Mouse (Mus musculus): Measurements from ENCODE around the gene Grm7. TPM values are rescaled to one million over a fixed set of nuclear protein-coding genes. Genes with fewer than 3 reads are reported as not detected.

Gene Grm7
- polyA plus RNA-seq, 1 experiment from 2014 or later = 34.5 TPM

GRCm38 (mm10) chr6:111060004-111060403 is 414.6 kb downstream of the Grm7 start:
- H3K4me3 ChIP-seq (replicated peaks; ENCODE audit: low read length) = no peak overlapping the region
- DNase-seq (ENCODE audit: low spot score) (no peak), ATAC-seq (ENCODE audit: low FRiP score) (no peak)
- WGBS = 72% methylated on average over 4 of the region's 4 CpGs
- no peaks in the 10 kb centered on the region for H3K27me3 ChIP-seq (ENCODE audit: control insufficient read depth, insufficient read depth, low read length)
- H3K36me3 ChIP-seq (replicated peaks; ENCODE audit: control insufficient read depth, insufficient read depth) = no peaks in the 10 kb centered on the region
- no peaks in the 10 kb centered on the region for H3K4me1 ChIP-seq (replicated peaks; ENCODE audit: control insufficient read depth, insufficient read depth, low read length)
- H3K9me3 ChIP-seq (ENCODE audit: control insufficient read depth, low read length) = no peaks in the 10 kb centered on the region
- H3K27ac ChIP-seq = no peak overlapping the region
- no peak overlapping the region for H3K4me2 ChIP-seq (replicated peaks)
- no peak overlapping the region for H3K9ac ChIP-seq

GRCm38 (mm10) chr6:111084569-111084968 is 439.2 kb downstream of the Grm7 start:
- H3K36me3 ChIP-seq (replicated peaks; ENCODE audit: control insufficient read depth, insufficient read depth) = no peaks in the 10 kb centered on the region
- no peak overlapping the region for H3K4me3 ChIP-seq (replicated peaks; ENCODE audit: low read length)
- WGBS = 87% methylated on average over 3 of the region's 3 CpGs
- H3K4me2 ChIP-seq (replicated peaks) = no peak overlapping the region
- DNase-seq (ENCODE audit: low spot score) = no peak
- no peaks in the 10 kb centered on the region for H3K27me3 ChIP-seq (ENCODE audit: control insufficient read depth, insufficient read depth, low read length)
- no peak overlapping the region for H3K27ac ChIP-seq
- ATAC-seq (ENCODE audit: low FRiP score) = no peak
- H3K9ac ChIP-seq = no peak overlapping the region
- H3K9me3 ChIP-seq (ENCODE audit: control insufficient read depth, low read length) = no peaks in the 10 kb centered on the region
- no peaks in the 10 kb centered on the region for H3K4me1 ChIP-seq (replicated peaks; ENCODE audit: control insufficient read depth, insufficient read depth, low read length)

GRCm38 (mm10) chr6:111094818-111095217 is 449.4 kb downstream of the Grm7 start:
- ATAC-seq (ENCODE audit: low FRiP score) (no peak), DNase-seq (ENCODE audit: low spot score) (no peak)
- no peaks in the 10 kb centered on the region for H3K27me3 ChIP-seq (ENCODE audit: control insufficient read depth, insufficient read depth, low read length)
- no peaks in the 10 kb centered on the region for H3K36me3 ChIP-seq (replicated peaks; ENCODE audit: control insufficient read depth, insufficient read depth)
- H3K9me3 ChIP-seq (ENCODE audit: control insufficient read depth, low read length) = no peaks in the 10 kb centered on the region
- 91% methylated on average over 1 of the region's 1 CpGs for WGBS
- H3K4me3 ChIP-seq (replicated peaks; ENCODE audit: low read length) = no peak overlapping the region
- H3K4me2 ChIP-seq (replicated peaks) = no peak overlapping the region
- no peak overlapping the region for H3K27ac ChIP-seq
- H3K9ac ChIP-seq = no peak overlapping the region
- no peaks in the 10 kb centered on the region for H3K4me1 ChIP-seq (replicated peaks; ENCODE audit: control insufficient read depth, insufficient read depth, low read length)

GRCm38 (mm10) chr6:111105485-111105884 is 460.1 kb downstream of the Grm7 start:
- 88% methylated on average over 1 of the region's 1 CpGs for WGBS
- Histone ChIP-seq H3K9ac (no peak overlapping the region), H3K4me2 (replicated peaks) (no peak overlapping the region), H3K27me3 (ENCODE audit: control insufficient read depth, insufficient read depth, low read length) (no peaks in the 10 kb centered on the region), H3K4me3 (replicated peaks; ENCODE audit: low read length) (no peak overlapping the region), H3K4me1 (replicated peaks; ENCODE audit: control insufficient read depth, insufficient read depth, low read length) (no peaks in the 10 kb centered on the region), H3K9me3 (ENCODE audit: control insufficient read depth, low read length) (0 out of 2 replicates have a peak, but pooled peaks cover 3% of the 10 kb centered on the region), H3K27ac (no peak overlapping the region), H3K36me3 (replicated peaks; ENCODE audit: control insufficient read depth, insufficient read depth) (no peaks in the 10 kb centered on the region)
- ATAC-seq (ENCODE audit: low FRiP score) = no peak
- no peak for DNase-seq (ENCODE audit: low spot score)

- Histone ChIP-seq H3K36me3 (replicated peaks; ENCODE audit: control insufficient read depth, insufficient read depth) (no peaks in the 10 kb centered on the region), H3K9ac (no peak overlapping the region), H3K4me1 (replicated peaks; ENCODE audit: control insufficient read depth, insufficient read depth, low read length) (no peaks in the 10 kb centered on the region), H3K9me3 (ENCODE audit: control insufficient read depth, low read length) (no peaks in the 10 kb centered on the region), H3K4me3 (replicated peaks; ENCODE audit: low read length) (no peak overlapping the region), H3K27ac (no peak overlapping the region), H3K27me3 (ENCODE audit: control insufficient read depth, insufficient read depth, low read length) (no peaks in the 10 kb centered on the region), H3K4me2 (replicated peaks) (no peak overlapping the region)
- WGBS = 81% methylated on average over 1 of the region's 1 CpGs
- ATAC-seq (ENCODE audit: low FRiP score) = no peak
- DNase-seq (ENCODE audit: low spot score) = no peak
Measured at GRCm38 (mm10) chr6:111161037-111161436, 515.7 kb downstream of the Grm7 start.

- ATAC-seq (ENCODE audit: low FRiP score) (no peak), DNase-seq (ENCODE audit: low spot score) (no peak)
- 85% methylated on average over 3 of the region's 3 CpGs for WGBS
- no peak overlapping the region for H3K27ac ChIP-seq
- H3K36me3 ChIP-seq (replicated peaks; ENCODE audit: control insufficient read depth, insufficient read depth) = no peaks in the 10 kb centered on the region
- H3K4me3 ChIP-seq (replicated peaks; ENCODE audit: low read length) = no peak overlapping the region
- no peak overlapping the region for H3K9ac ChIP-seq
- H3K4me2 ChIP-seq (replicated peaks) = no peak overlapping the region
- H3K27me3 ChIP-seq (ENCODE audit: control insufficient read depth, insufficient read depth, low read length) = no peaks in the 10 kb centered on the region
- H3K9me3 ChIP-seq (ENCODE audit: control insufficient read depth, low read length) = no peaks in the 10 kb centered on the region
- no peaks in the 10 kb centered on the region for H3K4me1 ChIP-seq (replicated peaks; ENCODE audit: control insufficient read depth, insufficient read depth, low read length)
Measured at GRCm38 (mm10) chr6:111195333-111195732, 550.0 kb downstream of the Grm7 start.

GRCm38 (mm10) chr6:111221083-111221729 is 575.8 kb downstream of the Grm7 start:
- DNase-seq (ENCODE audit: low spot score) (no peak), ATAC-seq (ENCODE audit: low FRiP score) (no peak)
- no peak overlapping the region for H3K4me3 ChIP-seq (replicated peaks; ENCODE audit: low read length)
- H3K27ac ChIP-seq = no peak overlapping the region
- H3K9ac ChIP-seq = no peak overlapping the region
- H3K27me3 ChIP-seq (ENCODE audit: control insufficient read depth, insufficient read depth, low read length) = no peaks in the 10 kb centered on the region
- H3K36me3 ChIP-seq (replicated peaks; ENCODE audit: control insufficient read depth, insufficient read depth) = no peaks in the 10 kb centered on the region
- no peak overlapping the region for H3K4me2 ChIP-seq (replicated peaks)
- no peaks in the 10 kb centered on the region for H3K4me1 ChIP-seq (replicated peaks; ENCODE audit: control insufficient read depth, insufficient read depth, low read length)
- H3K9me3 ChIP-seq (ENCODE audit: control insufficient read depth, low read length) = no peaks in the 10 kb centered on the region
- WGBS = 63% methylated on average over 6 of the region's 6 CpGs

- no peak for ATAC-seq (ENCODE audit: low FRiP score)
Measured at GRCm38 (mm10) chr6:111255215-111255614, 609.8 kb downstream of the Grm7 start.

GRCm38 (mm10) chr6:111256939-111257338 is 611.6 kb downstream of the Grm7 start:
- no peak for DNase-seq (ENCODE audit: low spot score)
- no peak overlapping the region for H3K9ac ChIP-seq
- no peak overlapping the region for H3K4me2 ChIP-seq (replicated peaks)
- 91% methylated on average over 3 of the region's 3 CpGs for WGBS
- ATAC-seq (ENCODE audit: low FRiP score) = no peak
- no peaks in the 10 kb centered on the region for H3K9me3 ChIP-seq (ENCODE audit: control insufficient read depth, low read length)
- no peak overlapping the region for H3K4me3 ChIP-seq (replicated peaks; ENCODE audit: low read length)
- H3K4me1 ChIP-seq (replicated peaks; ENCODE audit: control insufficient read depth, insufficient read depth, low read length) = no peaks in the 10 kb centered on the region
- no peaks in the 10 kb centered on the region for H3K27me3 ChIP-seq (ENCODE audit: control insufficient read depth, insufficient read depth, low read length)
- H3K27ac ChIP-seq = no peak overlapping the region
- H3K36me3 ChIP-seq (replicated peaks; ENCODE audit: control insufficient read depth, insufficient read depth) = no peaks in the 10 kb centered on the region

More at GRCm38 (mm10) chr6:111255215-111255614, 609.8 kb downstream of the Grm7 start:
- no peak overlapping the region for H3K4me3 ChIP-seq (replicated peaks; ENCODE audit: low read length)
- no peak overlapping the region for H3K27ac ChIP-seq
- no peaks in the 10 kb centered on the region for H3K36me3 ChIP-seq (replicated peaks; ENCODE audit: control insufficient read depth, insufficient read depth)
- no peak overlapping the region for H3K4me2 ChIP-seq (replicated peaks)
- H3K27me3 ChIP-seq (ENCODE audit: control insufficient read depth, insufficient read depth, low read length) = no peaks in the 10 kb centered on the region
- H3K4me1 ChIP-seq (replicated peaks; ENCODE audit: control insufficient read depth, insufficient read depth, low read length) = no peaks in the 10 kb centered on the region
- H3K9me3 ChIP-seq (ENCODE audit: control insufficient read depth, low read length) = no peaks in the 10 kb centered on the region
- H3K9ac ChIP-seq = no peak overlapping the region
- 85% methylated on average over 5 of the region's 5 CpGs for WGBS
- no peak for DNase-seq (ENCODE audit: low spot score)

- no peak for DNase-seq (ENCODE audit: low spot score)
- ATAC-seq (ENCODE audit: low FRiP score) = no peak
- Histone ChIP-seq H3K27me3 (ENCODE audit: control insufficient read depth, insufficient read depth, low read length) (no peaks in the 10 kb centered on the region), H3K36me3 (replicated peaks; ENCODE audit: control insufficient read depth, insufficient read depth) (no peaks in the 10 kb centered on the region), H3K4me1 (replicated peaks; ENCODE audit: control insufficient read depth, insufficient read depth, low read length) (no peaks in the 10 kb centered on the region), H3K27ac (no peak overlapping the region), H3K4me3 (replicated peaks; ENCODE audit: low read length) (no peak overlapping the region), H3K9me3 (ENCODE audit: control insufficient read depth, low read length) (no peaks in the 10 kb centered on the region), H3K9ac (no peak overlapping the region), H3K4me2 (replicated peaks) (no peak overlapping the region)
- 63% methylated on average over 3 of the region's 3 CpGs for WGBS
Measured at GRCm38 (mm10) chr6:111258256-111258655, 612.9 kb downstream of the Grm7 start.

Data from hindbrain, embryonic 14.5 days (tissue).